Mouse (Mus musculus): ENCODE results near the gene Irf2. TPM values are rescaled to one million over a fixed set of nuclear protein-coding genes. Genes with fewer than 3 reads are reported as not detected.

The Irf2 gene
- polyA plus RNA-seq, 1 experiment from 2014 or later, result 13.7 TPM

GRCm38 (mm10) chr8:46818990-46819288 is 79.4 kb downstream of the Irf2 start:
- H3K27ac ChIP-seq, result no peak overlapping the region
- no peaks in the 10 kb centered on the region for H3K27me3 ChIP-seq
- no peaks in the 10 kb centered on the region for H3K4me1 ChIP-seq
- no peak overlapping the region for H3K4me3 ChIP-seq
- no peak overlapping the region for H3K4me2 ChIP-seq
- H3K36me3 ChIP-seq (ENCODE audit: poor library complexity, severe bottlenecking), result peaks cover 8% of the 10 kb centered on the region; the same call in 1 of the 2 replicates
- no peaks in the 10 kb centered on the region for H3K9me3 ChIP-seq (replicated peaks)
- ATAC-seq, result no peak
- H3K9ac ChIP-seq, result no peak overlapping the region
- 78% methylated on average over 2 of the region's 2 CpGs for WGBS

GRCm38 (mm10) chr8:46828734-46829413 is 89.3 kb downstream of the Irf2 start:
- no peak overlapping the region for H3K27ac ChIP-seq
- H3K4me2 ChIP-seq, result no peak overlapping the region
- WGBS, result 93% methylated on average over 7 of the region's 7 CpGs
- H3K4me1 ChIP-seq, result no peaks in the 10 kb centered on the region
- H3K36me3 ChIP-seq (ENCODE audit: poor library complexity, severe bottlenecking), result peaks cover 3% of the 10 kb centered on the region; the same call in 1 of the 2 replicates
- no peak for ATAC-seq
- no peak overlapping the region for H3K9ac ChIP-seq
- H3K4me3 ChIP-seq, result no peak overlapping the region
- H3K27me3 ChIP-seq, result no peaks in the 10 kb centered on the region
- no peaks in the 10 kb centered on the region for H3K9me3 ChIP-seq (replicated peaks)

GRCm38 (mm10) chr8:46829414-46830111 is 90.0 kb downstream of the Irf2 start:
- H3K4me2 ChIP-seq, result no peak overlapping the region
- 72% methylated on average over 6 of the region's 6 CpGs for WGBS
- H3K9ac ChIP-seq, result no peak overlapping the region
- H3K27ac ChIP-seq, result no peak overlapping the region
- no peaks in the 10 kb centered on the region for H3K4me1 ChIP-seq
- no peaks in the 10 kb centered on the region for H3K9me3 ChIP-seq (replicated peaks)
- no peaks in the 10 kb centered on the region for H3K27me3 ChIP-seq
- H3K36me3 ChIP-seq (ENCODE audit: poor library complexity, severe bottlenecking), result no peaks in the 10 kb centered on the region
- ATAC-seq, result no peak
- no peak overlapping the region for H3K4me3 ChIP-seq

- peaks cover under 1% of the 10 kb centered on the region; the same call in 1 of the 2 replicates for H3K4me1 ChIP-seq
- no peak for ATAC-seq
- H3K36me3 ChIP-seq (ENCODE audit: poor library complexity, severe bottlenecking), result no peaks in the 10 kb centered on the region
- H3K9me3 ChIP-seq (replicated peaks), result no peaks in the 10 kb centered on the region
- 87% methylated on average over 11 of the region's 11 CpGs for WGBS
- H3K27ac ChIP-seq, result no peak overlapping the region
- H3K9ac ChIP-seq, result no peak overlapping the region
- no peaks in the 10 kb centered on the region for H3K27me3 ChIP-seq
- H3K4me3 ChIP-seq, result no peak overlapping the region
- no peak overlapping the region for H3K4me2 ChIP-seq
These were observed 90.8 kb downstream of the Irf2 start for GRCm38 (mm10) chr8:46830112-46830855.

- Histone ChIP-seq H3K4me2 (no peak overlapping the region), H3K9ac (no peak overlapping the region), H3K4me1 (peaks cover 12% of the 10 kb centered on the region; the same call in 1 of the 2 replicates), H3K36me3 (ENCODE audit: poor library complexity, severe bottlenecking) (no peaks in the 10 kb centered on the region), H3K4me3 (no peak overlapping the region), H3K27me3 (no peaks in the 10 kb centered on the region), H3K27ac (no peak overlapping the region), H3K9me3 (replicated peaks) (no peaks in the 10 kb centered on the region)
- ATAC-seq, result no peak
- 88% methylated on average over 5 of the region's 5 CpGs for WGBS
These were observed 92.4 kb downstream of the Irf2 start for GRCm38 (mm10) chr8:46831916-46832315.

- H3K4me1 ChIP-seq, result peaks cover 12% of the 10 kb centered on the region; the same call in 1 of the 2 replicates
- no peaks in the 10 kb centered on the region for H3K27me3 ChIP-seq
- no peak overlapping the region for H3K27ac ChIP-seq
- no peak for ATAC-seq
- H3K36me3 ChIP-seq (ENCODE audit: poor library complexity, severe bottlenecking), result no peaks in the 10 kb centered on the region
- no peak overlapping the region for H3K4me3 ChIP-seq
- no peak overlapping the region for H3K9ac ChIP-seq
- 90% methylated on average over 3 of the region's 3 CpGs for WGBS
- no peaks in the 10 kb centered on the region for H3K9me3 ChIP-seq (replicated peaks)
- no peak overlapping the region for H3K4me2 ChIP-seq
These were observed 92.9 kb downstream of the Irf2 start for GRCm38 (mm10) chr8:46832399-46832798.

- ATAC-seq, result no peak
- no peaks in the 10 kb centered on the region for H3K27me3 ChIP-seq
These were observed 94.2 kb downstream of the Irf2 start for GRCm38 (mm10) chr8:46833763-46834162.

GRCm38 (mm10) chr8:46834440-46834839 is 94.9 kb downstream of the Irf2 start:
- no peaks in the 10 kb centered on the region for H3K9me3 ChIP-seq (replicated peaks)
- H3K4me1 ChIP-seq, result peaks cover 12% of the 10 kb centered on the region; the same call in 1 of the 2 replicates
- H3K27me3 ChIP-seq, result no peaks in the 10 kb centered on the region
- WGBS, result 87% methylated on average over 3 of the region's 3 CpGs
- no peak overlapping the region for H3K4me2 ChIP-seq
- ATAC-seq, result no peak
- no peak overlapping the region for H3K9ac ChIP-seq
- H3K36me3 ChIP-seq (ENCODE audit: poor library complexity, severe bottlenecking), result peaks cover 8% of the 10 kb centered on the region
- H3K27ac ChIP-seq, result no peak overlapping the region
- no peak overlapping the region for H3K4me3 ChIP-seq

More at GRCm38 (mm10) chr8:46833763-46834162, 94.2 kb downstream of the Irf2 start:
- no peak overlapping the region for H3K9ac ChIP-seq
- peaks cover 3% of the 10 kb centered on the region for H3K36me3 ChIP-seq (ENCODE audit: poor library complexity, severe bottlenecking)
- no peak overlapping the region for H3K27ac ChIP-seq
- no peaks in the 10 kb centered on the region for H3K9me3 ChIP-seq (replicated peaks)
- 43% methylated on average over 4 of the region's 4 CpGs for whole genome bisulfite sequencing
- H3K4me1 ChIP-seq, result peaks cover 12% of the 10 kb centered on the region; the same call in 1 of the 2 replicates
- H3K4me3 ChIP-seq, result no peak overlapping the region
- no peak overlapping the region for H3K4me2 ChIP-seq

GRCm38 (mm10) chr8:46836011-46836652 is 96.6 kb downstream of the Irf2 start:
- no peaks in the 10 kb centered on the region for H3K9me3 ChIP-seq (replicated peaks)
- H3K27me3 ChIP-seq, result no peaks in the 10 kb centered on the region
- H3K36me3 ChIP-seq (ENCODE audit: poor library complexity, severe bottlenecking), result peaks cover 13% of the 10 kb centered on the region
- H3K4me1 ChIP-seq, result peaks cover 12% of the 10 kb centered on the region; the same call in 1 of the 2 replicates
- WGBS, result 81% methylated on average over 8 of the region's 8 CpGs
- H3K4me3 ChIP-seq, result no peak overlapping the region
- H3K9ac ChIP-seq, result no peak overlapping the region
- ATAC-seq, result peak; percentile 59; the same call in 1 of the 2 replicates
- H3K4me2 ChIP-seq, result no peak overlapping the region
- H3K27ac ChIP-seq, result no peak overlapping the region

GRCm38 (mm10) chr8:46836949-46837348 is 97.4 kb downstream of the Irf2 start:
- Histone ChIP-seq H3K36me3 (ENCODE audit: poor library complexity, severe bottlenecking) (peaks cover 13% of the 10 kb centered on the region), H3K9me3 (replicated peaks) (no peaks in the 10 kb centered on the region), H3K27me3 (no peaks in the 10 kb centered on the region), H3K4me3 (no peak overlapping the region), H3K9ac (no peak overlapping the region), H3K4me2 (no peak overlapping the region), H3K27ac (no peak overlapping the region), H3K4me1 (peaks cover 12% of the 10 kb centered on the region; the same call in 1 of the 2 replicates)
- ATAC-seq, result no peak
- WGBS, result 77% methylated on average over 5 of the region's 5 CpGs

- ATAC-seq, result no peak
- Histone ChIP-seq H3K9ac (no peak overlapping the region), H3K36me3 (ENCODE audit: poor library complexity, severe bottlenecking) (peaks cover 13% of the 10 kb centered on the region), H3K4me3 (no peak overlapping the region), H3K27me3 (no peaks in the 10 kb centered on the region), H3K4me1 (peaks cover 12% of the 10 kb centered on the region; the same call in 1 of the 2 replicates), H3K4me2 (no peak overlapping the region), H3K9me3 (replicated peaks) (no peaks in the 10 kb centered on the region), H3K27ac (no peak overlapping the region)
- WGBS, result 88% methylated on average over 5 of the region's 5 CpGs
These were observed 98.5 kb downstream of the Irf2 start for GRCm38 (mm10) chr8:46838052-46838451.
